Mouse (Mus musculus) erythroblast, embryonic 14.5 days (primary cell): ENCODE results near the gene Abca14.

ENCODE experiments used
- GATA1 ChIP-seq: IDR thresholded peaks from 2 replicates; pipeline ENCODE4 v1.6.1; 2012; ENCODE audit warnings: low read length, inconsistent platforms, mixed read lengths
- TAL1 ChIP-seq: IDR thresholded peaks from 3 replicates; pipeline ENCODE4 v1.6.1; 2012; ENCODE audit warnings: low read length, inconsistent platforms, mixed read lengths

GRCm38 (mm10) chr7:120328087-120328793, 124.5 kb downstream of the Abca14 start, which contains the start of gene Abca15:
- TF ChIP-seq TAL1 (no peak), GATA1 (no peak)
